Mouse (Mus musculus) ES-E14 (cell line): Measurements from ENCODE around the gene Man1a2. TPM values are rescaled to one million over a fixed set of nuclear protein-coding genes. Genes with fewer than 3 reads are reported as not detected.

ENCODE experiments used
- DNase-seq: peaks from one replicate; pipeline ENCODE4 v3.0.0-alpha.2; 2013; ENCODE audit warnings: low read depth, low spot score
- H3K27ac ChIP-seq: 2 replicates; pipeline ENCODE4 v1.5.1; 2012; ENCODE audit warnings: low read depth, mild to moderate bottlenecking, low read length, moderate library complexity, mixed read lengths; ENCODE audit not compliant: poor library complexity, insufficient read depth, severe bottlenecking
- H3K36me3 ChIP-seq: 2 replicates; pipeline ENCODE4 v1.6.1; 2012; ENCODE audit warnings: mild to moderate bottlenecking, low read length, moderate library complexity, mixed read lengths; ENCODE audit not compliant: control insufficient read depth, poor library complexity, insufficient read depth, severe bottlenecking
- H3K4me1 ChIP-seq, 2 experiments: fragments of 150-350 bp in 1 of 2; sonication (generic) in 1 of 2; 2 replicates each; pipeline ENCODE4 v1.6.1; 2012; ENCODE audit warnings: low read length in 2 of 2, mild to moderate bottlenecking in 1 of 2, mixed read lengths in 1 of 2; ENCODE audit not compliant: control insufficient read depth in 2 of 2, insufficient read depth in 2 of 2, poor library complexity in 1 of 2
- H3K4me3 ChIP-seq, 2 experiments: fragments of 150-350 bp in 1 of 2; sonication (generic) in 1 of 2; 2 replicates each; pipeline ENCODE4 v1.5.1; 2012; ENCODE audit warnings: low read length in 2 of 2, low read depth in 1 of 2, mild to moderate bottlenecking in 1 of 2, mixed read lengths in 1 of 2; ENCODE audit not compliant: insufficient read depth in 1 of 2, poor library complexity in 1 of 2, severe bottlenecking in 1 of 2
- H3K9ac ChIP-seq: 2 replicates; pipeline ENCODE4 v1.6.1; 2012; ENCODE audit warnings: low read depth, mild to moderate bottlenecking, low read length, mixed read lengths; ENCODE audit not compliant: poor library complexity, insufficient read depth, severe bottlenecking
- H3K9me3 ChIP-seq: fragments of 150-350 bp; sonication (generic); 2 replicates; pipeline ENCODE4 v1.6.1; 2012; ENCODE audit warnings: low read depth, mild to moderate bottlenecking, low read length; ENCODE audit not compliant: control insufficient read depth, insufficient read depth
- CHD2 ChIP-seq: IDR thresholded peaks from 2 replicates; pipeline ENCODE4 v1.6.1; 2014; ENCODE audit warnings: mild to moderate bottlenecking, low read depth, low read length, inconsistent platforms
- HCFC1 ChIP-seq: IDR thresholded peaks from 2 replicates; pipeline ENCODE4 v1.6.1; 2012; ENCODE audit warnings: low read length, inconsistent platforms, borderline replicate concordance; ENCODE audit not compliant: insufficient read depth
- MAFK ChIP-seq: IDR thresholded peaks from 2 replicates; pipeline ENCODE4 v1.6.1; 2014; ENCODE audit warnings: mild to moderate bottlenecking, low read depth, low read length, inconsistent platforms; ENCODE audit not compliant: insufficient read depth
- ZC3H11A ChIP-seq: IDR thresholded peaks from 2 replicates; pipeline ENCODE4 v1.6.1; 2012; ENCODE audit warnings: low read depth, mild to moderate bottlenecking, inconsistent platforms, low read length, borderline replicate concordance
- ZNF384 ChIP-seq: IDR thresholded peaks from 2 replicates; pipeline ENCODE4 v1.6.1; 2012; ENCODE audit warnings: low read depth, low read length, inconsistent platforms
- in situ Hi-C, 2 experiments: fragments of 600-800 bp; cut with MboI; formaldehyde crosslinking; loops; one replicate each; pipeline ENCODE4 v1.15.1; 2025; ENCODE audit warnings: low sequenced_read_pairs in 2 of 2, inconsistent platforms in 1 of 2; ENCODE audit not compliant: unreplicated experiment in 2 of 2
- total RNA-seq: library from RNA; depleted of rRNA; stranded (reverse); fragments of 300-350 nt; gene quantifications from 2 replicates; pipeline ENCODE4 v1.2.3, GENCODE M21; 2012

Gene Man1a2
- total RNA-seq, 1 experiment: 55.3 TPM

GRCm38 (mm10) chr3:100559431-100559830, 125.9 kb downstream of the Man1a2 start:
- TF ChIP-seq MAFK (no peak), ZC3H11A (no peak), ZNF384 (no peak), CHD2 (no peak), HCFC1 (no peak)
- H3K9me3 ChIP-seq: no peaks in the 10 kb centered on the region
- in situ Hi-C loops: loop anchor here (25.0 kb wide), 1 partner anchor 372 kb away; no protein-coding TSS in a partner anchor

GRCm38 (mm10) chr3:100558211-100558708, 127.0 kb downstream of the Man1a2 start:
- Histone ChIP-seq H3K9ac (no peak overlapping the region), H3K4me3 (no peak overlapping the region), H3K36me3 (no peaks in the 10 kb centered on the region), H3K27ac (no peak overlapping the region), H3K9me3 (no peaks in the 10 kb centered on the region), H3K4me1 (peaks cover 0 to 2% of the 10 kb centered on the region in 2 experiments; a peak in 1 of 4 replicates)
- TF ChIP-seq HCFC1 (no peak), CHD2 (no peak), ZNF384 (no peak), MAFK (no peak), ZC3H11A (no peak)
- no peak for DNase-seq
- in situ Hi-C loops: loop anchor here (25.0 kb wide), 1 partner anchor 371 kb away; no protein-coding TSS in a partner anchor

More at GRCm38 (mm10) chr3:100559431-100559830, 125.9 kb downstream of the Man1a2 start:
- Histone ChIP-seq H3K36me3 (no peaks in the 10 kb centered on the region), H3K9ac (no peak overlapping the region), H3K4me1 (peaks cover 0 to 2% of the 10 kb centered on the region in 2 experiments; a peak in 1 of 4 replicates), H3K27ac (no peak overlapping the region; the same call in 1 of the 2 replicates), H3K4me3 (no peak overlapping the region)
- DNase-seq: no peak

- H3K27ac ChIP-seq: no peak overlapping the region
- H3K36me3 ChIP-seq: no peaks in the 10 kb centered on the region
- in situ Hi-C loops: loop anchor here (25.0 kb wide), 1 partner anchor 368 kb away; no protein-coding TSS in a partner anchor
- no peaks in the 10 kb centered on the region for H3K9me3 ChIP-seq
- H3K9ac ChIP-seq: no peak overlapping the region
- TF ChIP-seq ZC3H11A (no peak), ZNF384 (no peak), HCFC1 (no peak), MAFK (no peak), CHD2 (no peak)
- H3K4me1 ChIP-seq: peaks cover 0 to 2% of the 10 kb centered on the region in 2 experiments; a peak in 1 of 4 replicates
- H3K4me3 ChIP-seq: no peak overlapping the region
- DNase-seq: peak; percentile 17
Observed at GRCm38 (mm10) chr3:100554843-100555242, 130.5 kb downstream of the Man1a2 start.

DNA sequence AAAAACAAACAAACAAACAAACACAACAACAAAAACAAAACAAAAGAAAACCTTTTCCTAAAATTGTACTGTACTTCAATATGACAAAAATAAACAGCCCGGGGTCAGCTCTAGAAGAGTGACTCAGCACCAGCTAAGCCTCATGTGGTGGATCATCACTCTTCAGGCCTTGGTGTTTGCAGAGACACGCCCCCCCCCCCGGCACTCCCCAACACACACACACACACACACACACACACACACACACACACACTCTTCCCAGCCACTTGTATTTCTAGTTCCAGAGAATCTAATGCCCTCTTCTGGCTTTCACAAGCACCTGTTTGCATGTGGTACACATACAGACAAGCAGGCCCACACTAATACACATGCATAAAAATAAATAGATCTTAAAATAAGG, 133.1 kb downstream of the Man1a2 start:
- H3K9me3 ChIP-seq: no peaks in the 10 kb centered on the region
- H3K36me3 ChIP-seq: no peaks in the 10 kb centered on the region
- H3K4me1 ChIP-seq: no peaks in the 10 kb centered on the region
- no peak for DNase-seq
- H3K9ac ChIP-seq: no peak overlapping the region
- TF ChIP-seq ZNF384: no peak
- no peak for TF ChIP-seq MAFK
- no peak for TF ChIP-seq CHD2
- no peak for TF ChIP-seq HCFC1
- TF ChIP-seq ZC3H11A: no peak
- no peak overlapping the region for H3K27ac ChIP-seq
- in situ Hi-C loops: loop anchor here (25.0 kb wide), 1 partner anchor 365 kb away; no protein-coding TSS in a partner anchor
- H3K4me3 ChIP-seq: no peak overlapping the region
